Mouse (Mus musculus) gastrocnemius, postnatal 25 days (tissue): ENCODE results near the gene Agr2. TPM values are rescaled to one million over a fixed set of nuclear protein-coding genes. Genes with fewer than 3 reads are reported as not detected.

Experiments used
- DNase-seq: peaks from one replicate; pipeline ENCODE4 v3.0.0; 2022
- long read RNA-seq, 2 experiments: library from polyadenylated mRNA; stranded (forward); transcript quantifications; one replicate each; pipeline ENCODE4 v2.0.0; 2021
- total RNA-seq, 2 experiments: library from RNA; stranded (reverse); gene quantifications; 1 replicate in 1 of 2; 2 replicates in 1 of 2; pipeline ENCODE4 v1.2.3; 2021

Gene Agr2
- not detected for total RNA-seq
- long read RNA-seq, experiment 1 = 0 reads
- long read RNA-seq, experiment 2 = 0 reads

GRCm38 (mm10) chr12:35992711-35993110 lies at the start of gene Agr2:
TSS of gene Agr2 (plus strand) at chr12:35992907.
- DNase-seq = no peak

- DNase-seq = no peak
These were observed 41.0 kb upstream of the Agr2 start for GRCm38 (mm10) chr12:35951757-35952156.

- DNase-seq = no peak
These were observed 35.5 kb upstream of the Agr2 start for GRCm38 (mm10) chr12:35957235-35957634.

GRCm38 (mm10) chr12:35966098-35966767 lies 26.5 kb upstream of the Agr2 start:
- no peak for DNase-seq

- no peak for DNase-seq
These were observed 26.0 kb upstream of the Agr2 start for GRCm38 (mm10) chr12:35966768-35967141.

- no peak for DNase-seq
These were observed 16.8 kb upstream of the Agr2 start for GRCm38 (mm10) chr12:35975898-35976297.

GRCm38 (mm10) chr12:35977633-35978246 lies 15.0 kb upstream of the Agr2 start:
- DNase-seq = no peak

- DNase-seq = no peak
These were observed 13.1 kb upstream of the Agr2 start for GRCm38 (mm10) chr12:35979625-35980024.

GRCm38 (mm10) chr12:35981732-35982360 lies 10.9 kb upstream of the Agr2 start:
- no peak for DNase-seq

- DNase-seq = no peak
These were observed 9.2 kb upstream of the Agr2 start for GRCm38 (mm10) chr12:35983472-35983871.

GRCm38 (mm10) chr12:35984743-35985142 lies 8.0 kb upstream of the Agr2 start:
- DNase-seq = no peak

- DNase-seq = no peak
These were observed 876 bp downstream of the Agr2 start for GRCm38 (mm10) chr12:35993583-35993982.

GRCm38 (mm10) chr12:35994098-35994497 lies 1.4 kb downstream of the Agr2 start:
- no peak for DNase-seq

- no peak for DNase-seq
These were observed 3.1 kb downstream of the Agr2 start for GRCm38 (mm10) chr12:35995799-35996198.

GRCm38 (mm10) chr12:36004714-36005113 lies 12.0 kb downstream of the Agr2 start:
- no peak for DNase-seq

- DNase-seq = no peak
These were observed 14.9 kb downstream of the Agr2 start for GRCm38 (mm10) chr12:36007581-36007980.

GRCm38 (mm10) chr12:36008364-36009047 lies 15.8 kb downstream of the Agr2 start:
- DNase-seq = no peak

- DNase-seq = no peak
These were observed 20.7 kb downstream of the Agr2 start for GRCm38 (mm10) chr12:36013216-36013910.

- DNase-seq = no peak
These were observed 25.1 kb downstream of the Agr2 start for GRCm38 (mm10) chr12:36017791-36018190.

- DNase-seq = no peak
These were observed 26.9 kb downstream of the Agr2 start for GRCm38 (mm10) chr12:36019572-36019971.

- no peak for DNase-seq
These were observed 27.4 kb downstream of the Agr2 start for GRCm38 (mm10) chr12:36020081-36020480.

- no peak for DNase-seq
These were observed 28.0 kb downstream of the Agr2 start for GRCm38 (mm10) chr12:36020710-36021109.
